Mouse (Mus musculus): ENCODE data around the gene Lhcgr. TPM values are rescaled to one million over a fixed set of nuclear protein-coding genes. Genes with fewer than 3 reads are reported as not detected.
A peak's percentile ranks its signal among the peaks of the same experiment; 100 is the strongest.
"Not testable (repeated sequence)": the region's sequence is repeated elsewhere in the genome, so short reads cannot be mapped to it uniquely, and the experiment has no call there.

The Lhcgr gene
- polyA plus RNA-seq (2015; fragmentation: Nextera tagmentation; extraction: Ambion mirVana), result 1.6 and 3.2 TPM in 2 replicates

GRCm38 (mm10) chr17:88791440-88792152 lies at the start of gene Lhcgr:
TSS of gene Lhcgr (minus strand) at chr17:88791990.
- peak within 1 kb of the TSS; percentile 34 for H3K4me2 ChIP-seq (ENCODE audit: low read length)

DNA sequence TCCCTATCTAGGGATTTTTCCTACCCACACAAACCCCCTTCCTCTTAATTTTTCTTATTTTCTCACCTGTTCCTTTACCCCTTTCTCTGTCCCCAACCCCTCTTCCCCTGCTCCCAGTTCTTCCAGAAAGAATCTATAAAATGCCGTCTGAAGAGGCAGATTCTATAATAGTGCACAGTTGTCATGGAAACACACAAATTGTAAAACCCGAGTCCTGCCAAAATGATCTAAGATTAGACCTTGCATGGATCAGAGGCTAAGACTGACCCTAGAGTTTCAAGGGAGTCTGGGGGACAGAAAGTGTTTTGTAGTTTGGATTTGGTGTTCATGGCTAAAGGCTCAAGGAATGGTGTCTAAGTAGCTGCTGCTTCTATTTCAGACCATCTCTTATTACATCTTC lies 25.8 kb upstream of the Lhcgr start:
- no peak overlapping the region for H3K4me2 ChIP-seq (ENCODE audit: low read length)
- H3K4me3 ChIP-seq (replicated peaks; ENCODE audit: low read length), result no peak overlapping the region
- no peaks in the 10 kb centered on the region for H3K36me3 ChIP-seq (ENCODE audit: control insufficient read depth, insufficient read depth)
- 13% methylated on average over 2 of the region's 2 CpGs for WGBS
- 0 out of 2 replicates have a peak, but pooled peaks cover 2% of the 10 kb centered on the region for H3K4me1 ChIP-seq (replicated peaks; ENCODE audit: control insufficient read depth, insufficient read depth, low read length)
- no peak overlapping the region for H3K9ac ChIP-seq (replicated peaks; ENCODE audit: low read depth, low read length)
- H3K27ac ChIP-seq (ENCODE audit: low read length), result no peak overlapping the region
- ATAC-seq, result peak; percentile 59
- no peaks in the 10 kb centered on the region for H3K9me3 ChIP-seq (ENCODE audit: control insufficient read depth, low read length)
- no peaks in the 10 kb centered on the region for H3K27me3 ChIP-seq (replicated peaks; ENCODE audit: control insufficient read depth, insufficient read depth, low read length)

More at GRCm38 (mm10) chr17:88791440-88792152, at the start of gene Lhcgr:
- H3K9ac ChIP-seq (replicated peaks; ENCODE audit: low read depth, low read length), result no peak within 1 kb of the TSS; the same call in 1 of the 2 replicates
- 28% methylated on average over 31 of the region's 31 CpGs for WGBS
- H3K4me3 ChIP-seq (replicated peaks; ENCODE audit: low read length), result no peak within 1 kb of the TSS
- H3K27ac ChIP-seq (ENCODE audit: low read length), result no peak within 1 kb of the TSS
- peak; percentile 53 for ATAC-seq
- H3K4me1 ChIP-seq (replicated peaks; ENCODE audit: control insufficient read depth, insufficient read depth, low read length), result peaks cover 8% of the 10 kb centered on the region
- no peaks in the 10 kb centered on the region for H3K9me3 ChIP-seq (ENCODE audit: control insufficient read depth, low read length)
- no peaks in the 10 kb centered on the region for H3K36me3 ChIP-seq (ENCODE audit: control insufficient read depth, insufficient read depth)
- H3K27me3 ChIP-seq (replicated peaks; ENCODE audit: control insufficient read depth, insufficient read depth, low read length), result 0 out of 2 replicates have a peak, but pooled peaks cover 3% of the 10 kb centered on the region

DNA sequence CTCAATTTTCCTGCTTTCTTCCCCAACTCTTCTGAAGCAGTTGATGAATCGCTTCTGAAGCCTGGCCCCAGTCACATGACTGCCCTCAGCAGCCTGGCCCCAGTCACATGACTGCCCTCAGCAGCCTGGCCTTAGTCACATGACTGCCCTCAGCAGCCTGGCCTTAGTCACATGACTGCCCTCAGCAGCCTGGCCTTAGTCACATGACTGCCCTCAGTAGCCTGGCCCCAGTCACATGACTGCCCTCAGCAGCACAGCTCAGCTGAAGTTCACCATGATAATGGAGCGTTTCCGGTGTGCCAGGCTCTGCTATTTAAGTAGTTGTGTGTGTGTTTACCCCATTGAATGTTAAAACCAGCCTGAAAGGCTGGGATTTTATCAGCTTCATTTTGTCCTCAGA lies 21.2 kb upstream of the Lhcgr start:
- H3K4me2 ChIP-seq (ENCODE audit: low read length); H3K27ac ChIP-seq (ENCODE audit: low read length); H3K27me3 ChIP-seq (replicated peaks; ENCODE audit: control insufficient read depth, insufficient read depth, low read length); ATAC-seq; H3K36me3 ChIP-seq (ENCODE audit: control insufficient read depth, insufficient read depth); H3K4me3 ChIP-seq (replicated peaks; ENCODE audit: low read length); H3K4me1 ChIP-seq (replicated peaks; ENCODE audit: control insufficient read depth, insufficient read depth, low read length); H3K9me3 ChIP-seq (ENCODE audit: control insufficient read depth, low read length); H3K9ac ChIP-seq (replicated peaks; ENCODE audit: low read depth, low read length): not testable (repeated sequence)
- WGBS, result 88% methylated on average over 3 of the region's 3 CpGs

- Histone ChIP-seq H3K4me1 (replicated peaks; ENCODE audit: control insufficient read depth, insufficient read depth, low read length) (no peaks in the 10 kb centered on the region), H3K9me3 (ENCODE audit: control insufficient read depth, low read length) (no peaks in the 10 kb centered on the region), H3K27ac (ENCODE audit: low read length) (no peak overlapping the region), H3K9ac (replicated peaks; ENCODE audit: low read depth, low read length) (no peak overlapping the region), H3K36me3 (ENCODE audit: control insufficient read depth, insufficient read depth) (no peaks in the 10 kb centered on the region), H3K4me2 (ENCODE audit: low read length) (no peak overlapping the region), H3K4me3 (replicated peaks; ENCODE audit: low read length) (no peak overlapping the region), H3K27me3 (replicated peaks; ENCODE audit: control insufficient read depth, insufficient read depth, low read length) (no peaks in the 10 kb centered on the region)
- no peak for ATAC-seq
- WGBS, result 91% methylated on average over 5 of the region's 5 CpGs
These were observed 19.0 kb upstream of the Lhcgr start for GRCm38 (mm10) chr17:88810807-88811206.

GRCm38 (mm10) chr17:88806421-88806820 lies 14.6 kb upstream of the Lhcgr start:
- ATAC-seq, result no peak
- 95% methylated on average over 8 of the region's 8 CpGs for WGBS
- Histone ChIP-seq H3K27ac (ENCODE audit: low read length) (no peak overlapping the region), H3K4me3 (replicated peaks; ENCODE audit: low read length) (no peak overlapping the region), H3K36me3 (ENCODE audit: control insufficient read depth, insufficient read depth) (no peaks in the 10 kb centered on the region), H3K27me3 (replicated peaks; ENCODE audit: control insufficient read depth, insufficient read depth, low read length) (no peaks in the 10 kb centered on the region), H3K4me1 (replicated peaks; ENCODE audit: control insufficient read depth, insufficient read depth, low read length) (no peaks in the 10 kb centered on the region), H3K4me2 (ENCODE audit: low read length) (no peak overlapping the region), H3K9me3 (ENCODE audit: control insufficient read depth, low read length) (no peaks in the 10 kb centered on the region), H3K9ac (replicated peaks; ENCODE audit: low read depth, low read length) (no peak overlapping the region)

GRCm38 (mm10) chr17:88803441-88803840 lies 11.7 kb upstream of the Lhcgr start:
- no peak for ATAC-seq

GRCm38 (mm10) chr17:88790680-88791079 lies 1.1 kb downstream of the Lhcgr start:
- Histone ChIP-seq H3K27ac (ENCODE audit: low read length) (no peak overlapping the region), H3K4me2 (ENCODE audit: low read length) (no peak overlapping the region), H3K9me3 (ENCODE audit: control insufficient read depth, low read length) (no peaks in the 10 kb centered on the region), H3K4me1 (replicated peaks; ENCODE audit: control insufficient read depth, insufficient read depth, low read length) (peaks cover 8% of the 10 kb centered on the region), H3K27me3 (replicated peaks; ENCODE audit: control insufficient read depth, insufficient read depth, low read length) (0 out of 2 replicates have a peak, but pooled peaks cover 3% of the 10 kb centered on the region), H3K9ac (replicated peaks; ENCODE audit: low read depth, low read length) (no peak overlapping the region), H3K4me3 (replicated peaks; ENCODE audit: low read length) (no peak overlapping the region), H3K36me3 (ENCODE audit: control insufficient read depth, insufficient read depth) (no peaks in the 10 kb centered on the region)
- 67% methylated on average over 2 of the region's 2 CpGs for WGBS
- no peak for ATAC-seq

More at GRCm38 (mm10) chr17:88803441-88803840, 11.7 kb upstream of the Lhcgr start:
- H3K27ac ChIP-seq (ENCODE audit: low read length), result no peak overlapping the region
- no peak overlapping the region for H3K4me2 ChIP-seq (ENCODE audit: low read length)
- no peaks in the 10 kb centered on the region for H3K27me3 ChIP-seq (replicated peaks; ENCODE audit: control insufficient read depth, insufficient read depth, low read length)
- no peaks in the 10 kb centered on the region for H3K9me3 ChIP-seq (ENCODE audit: control insufficient read depth, low read length)
- H3K4me1 ChIP-seq (replicated peaks; ENCODE audit: control insufficient read depth, insufficient read depth, low read length), result no peaks in the 10 kb centered on the region
- H3K4me3 ChIP-seq (replicated peaks; ENCODE audit: low read length), result no peak overlapping the region
- H3K9ac ChIP-seq (replicated peaks; ENCODE audit: low read depth, low read length), result no peak overlapping the region
- no peaks in the 10 kb centered on the region for H3K36me3 ChIP-seq (ENCODE audit: control insufficient read depth, insufficient read depth)

- peak overlapping the region; percentile 51 for H3K27ac ChIP-seq (ENCODE audit: low read length)
- H3K27me3 ChIP-seq (replicated peaks; ENCODE audit: control insufficient read depth, insufficient read depth, low read length), result 0 out of 2 replicates have a peak, but pooled peaks cover 3% of the 10 kb centered on the region
- no peak overlapping the region for H3K4me2 ChIP-seq (ENCODE audit: low read length)
- H3K36me3 ChIP-seq (ENCODE audit: control insufficient read depth, insufficient read depth), result no peaks in the 10 kb centered on the region
- no peak overlapping the region for H3K9ac ChIP-seq (replicated peaks; ENCODE audit: low read depth, low read length)
- no peaks in the 10 kb centered on the region for H3K9me3 ChIP-seq (ENCODE audit: control insufficient read depth, low read length)
- H3K4me3 ChIP-seq (replicated peaks; ENCODE audit: low read length), result no peak overlapping the region
- peaks cover 8% of the 10 kb centered on the region for H3K4me1 ChIP-seq (replicated peaks; ENCODE audit: control insufficient read depth, insufficient read depth, low read length)
- peak; percentile 51 for ATAC-seq
- 72% methylated on average over 2 of the region's 2 CpGs for WGBS
These were observed 3.4 kb downstream of the Lhcgr start for GRCm38 (mm10) chr17:88788392-88788791.

DNA sequence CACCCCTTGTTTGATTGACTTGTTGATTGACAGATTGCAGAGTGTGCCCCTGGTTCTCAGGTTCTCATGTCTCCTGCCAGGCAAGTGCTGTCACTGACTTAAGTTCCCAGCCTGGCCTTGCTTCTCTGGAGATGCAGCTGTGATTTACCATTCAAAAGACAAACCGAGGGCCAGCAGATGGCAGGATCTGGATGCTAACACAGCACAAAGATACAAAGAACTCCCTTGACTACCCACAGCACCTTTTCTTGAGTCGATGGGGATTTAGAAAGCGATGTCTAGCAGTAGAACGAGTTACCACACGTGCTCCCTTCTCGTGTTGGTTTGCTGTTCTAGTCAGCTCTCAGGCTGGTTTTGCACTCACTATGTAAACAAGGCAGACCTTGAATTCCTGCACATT lies 4.9 kb downstream of the Lhcgr start:
- WGBS, result 74% methylated on average over 6 of the region's 6 CpGs
- ATAC-seq, result no peak

More for the DNA sequence above, 4.9 kb downstream of the Lhcgr start:
- Histone ChIP-seq H3K27me3 (replicated peaks; ENCODE audit: control insufficient read depth, insufficient read depth, low read length) (0 out of 2 replicates have a peak, but pooled peaks cover 3% of the 10 kb centered on the region), H3K4me2 (ENCODE audit: low read length) (no peak overlapping the region), H3K4me3 (replicated peaks; ENCODE audit: low read length) (no peak overlapping the region), H3K9ac (replicated peaks; ENCODE audit: low read depth, low read length) (no peak overlapping the region), H3K36me3 (ENCODE audit: control insufficient read depth, insufficient read depth) (no peaks in the 10 kb centered on the region), H3K4me1 (replicated peaks; ENCODE audit: control insufficient read depth, insufficient read depth, low read length) (peaks cover 8% of the 10 kb centered on the region), H3K27ac (ENCODE audit: low read length) (no peak overlapping the region), H3K9me3 (ENCODE audit: control insufficient read depth, low read length) (no peaks in the 10 kb centered on the region)
